Mouse (Mus musculus): Measurements from ENCODE around the gene Ncam1. TPM values are rescaled to one million over a fixed set of nuclear protein-coding genes. Genes with fewer than 3 reads are reported as not detected.

The Ncam1 gene
- 0.44 and 0.50 TPM in 2 replicates for polyA plus RNA-seq (2012; ENCODE audit: insufficient read depth, insufficient read length, missing spikeins)

- Histone ChIP-seq H3K27ac (ENCODE audit: insufficient read depth, low read depth, low read length) (no peak within 1 kb of the TSS), H3K4me1 (ENCODE audit: control insufficient read depth, insufficient read depth, low read length) (no peaks in the 10 kb centered on the region), H3K4me3 (ENCODE audit: insufficient read depth, low read length) (peak within 1 kb of the TSS; percentile 25)
- no peak for TF ChIP-seq CTCF (IDR thresholded peaks at IDR 0.05; ENCODE audit: low read depth, low read length)
- TF ChIP-seq POLR2A (IDR thresholded peaks at IDR 0.05; ENCODE audit: borderline replicate concordance, low read depth, low read length), result no peak
These were observed at the start of gene Ncam1 for GRCm38 (mm10) chr9:49798806-49799205. TSS of gene Ncam1 (minus strand) at chr9:49798925.

DNA sequence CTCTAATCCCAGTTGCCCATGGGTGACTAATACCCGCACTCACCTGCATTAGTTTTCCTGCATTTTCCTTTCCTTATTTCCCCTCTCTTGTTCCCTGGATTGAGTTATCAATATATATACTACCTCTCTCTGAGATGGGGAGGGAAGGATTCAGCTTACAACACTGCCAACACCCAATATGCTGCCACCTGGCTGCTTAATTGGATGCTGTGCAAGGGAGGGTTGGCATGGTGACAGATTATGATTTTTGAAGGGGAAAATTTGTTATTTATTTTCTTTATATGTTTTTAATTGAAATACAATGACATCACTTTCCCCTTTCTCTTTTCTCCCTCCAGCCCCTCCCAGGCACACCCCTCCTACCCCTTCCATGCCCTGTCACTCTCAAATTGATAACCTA lies 35.3 kb upstream of the Ncam1 start:
- no peak overlapping the region for H3K27ac ChIP-seq (ENCODE audit: insufficient read depth, low read depth, low read length)
- TF ChIP-seq CTCF (IDR thresholded peaks at IDR 0.05; ENCODE audit: low read depth, low read length) (no peak), POLR2A (IDR thresholded peaks at IDR 0.05; ENCODE audit: borderline replicate concordance, low read depth, low read length) (no peak)
- H3K4me1 ChIP-seq (ENCODE audit: control insufficient read depth, insufficient read depth, low read length), result no peaks in the 10 kb centered on the region
- H3K4me3 ChIP-seq (ENCODE audit: insufficient read depth, low read length), result no peak overlapping the region

- Histone ChIP-seq H3K4me1 (ENCODE audit: control insufficient read depth, insufficient read depth, low read length) (no peaks in the 10 kb centered on the region), H3K27ac (ENCODE audit: insufficient read depth, low read depth, low read length) (no peak overlapping the region), H3K4me3 (ENCODE audit: insufficient read depth, low read length) (no peak overlapping the region)
- TF ChIP-seq POLR2A (IDR thresholded peaks at IDR 0.05; ENCODE audit: borderline replicate concordance, low read depth, low read length), result no peak
- no peak for TF ChIP-seq CTCF (IDR thresholded peaks at IDR 0.05; ENCODE audit: low read depth, low read length)
These were observed 28.9 kb upstream of the Ncam1 start for GRCm38 (mm10) chr9:49827671-49828070.

GRCm38 (mm10) chr9:49816115-49816650 lies 17.5 kb upstream of the Ncam1 start:
- H3K27ac ChIP-seq (ENCODE audit: insufficient read depth, low read depth, low read length), result no peak overlapping the region

GRCm38 (mm10) chr9:49814442-49814841 lies 15.7 kb upstream of the Ncam1 start:
- H3K4me1 ChIP-seq (ENCODE audit: control insufficient read depth, insufficient read depth, low read length), result no peaks in the 10 kb centered on the region
- H3K4me3 ChIP-seq (ENCODE audit: insufficient read depth, low read length), result no peak overlapping the region
- TF ChIP-seq POLR2A (IDR thresholded peaks at IDR 0.05; ENCODE audit: borderline replicate concordance, low read depth, low read length), result no peak
- TF ChIP-seq CTCF (IDR thresholded peaks at IDR 0.05; ENCODE audit: low read depth, low read length), result no peak
- no peak overlapping the region for H3K27ac ChIP-seq (ENCODE audit: insufficient read depth, low read depth, low read length)

More at GRCm38 (mm10) chr9:49816115-49816650, 17.5 kb upstream of the Ncam1 start:
- TF ChIP-seq POLR2A (IDR thresholded peaks at IDR 0.05; ENCODE audit: borderline replicate concordance, low read depth, low read length) (no peak), CTCF (IDR thresholded peaks at IDR 0.05; ENCODE audit: low read depth, low read length) (no peak)
- Histone ChIP-seq H3K4me1 (ENCODE audit: control insufficient read depth, insufficient read depth, low read length) (no peaks in the 10 kb centered on the region), H3K4me3 (ENCODE audit: insufficient read depth, low read length) (no peak overlapping the region)

DNA sequence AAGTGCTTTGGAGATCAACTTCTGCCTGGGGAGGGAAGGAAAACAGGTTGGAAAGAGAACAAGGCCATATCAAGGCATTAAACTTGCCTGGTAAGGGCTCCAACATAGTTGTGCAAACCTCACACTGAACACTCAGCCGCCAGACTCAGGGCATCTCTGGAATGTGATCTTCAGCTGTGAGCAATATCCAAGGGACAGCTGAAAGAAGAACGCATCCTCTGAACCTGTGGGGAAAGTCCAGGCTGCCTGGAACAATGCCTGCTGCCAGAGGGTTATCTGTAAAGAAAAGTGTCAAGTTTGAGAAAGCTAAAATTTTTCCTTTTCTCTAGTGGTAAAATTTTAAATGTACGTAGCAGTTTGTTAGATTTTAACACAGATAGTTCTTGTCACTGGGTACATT lies 4.5 kb upstream of the Ncam1 start:
- TF ChIP-seq CTCF (IDR thresholded peaks at IDR 0.05; ENCODE audit: low read depth, low read length) (no peak), POLR2A (IDR thresholded peaks at IDR 0.05; ENCODE audit: borderline replicate concordance, low read depth, low read length) (no peak)
- no peak overlapping the region for H3K4me3 ChIP-seq (ENCODE audit: insufficient read depth, low read length)
- H3K27ac ChIP-seq (ENCODE audit: insufficient read depth, low read depth, low read length), result no peak overlapping the region
- H3K4me1 ChIP-seq (ENCODE audit: control insufficient read depth, insufficient read depth, low read length), result no peaks in the 10 kb centered on the region

DNA sequence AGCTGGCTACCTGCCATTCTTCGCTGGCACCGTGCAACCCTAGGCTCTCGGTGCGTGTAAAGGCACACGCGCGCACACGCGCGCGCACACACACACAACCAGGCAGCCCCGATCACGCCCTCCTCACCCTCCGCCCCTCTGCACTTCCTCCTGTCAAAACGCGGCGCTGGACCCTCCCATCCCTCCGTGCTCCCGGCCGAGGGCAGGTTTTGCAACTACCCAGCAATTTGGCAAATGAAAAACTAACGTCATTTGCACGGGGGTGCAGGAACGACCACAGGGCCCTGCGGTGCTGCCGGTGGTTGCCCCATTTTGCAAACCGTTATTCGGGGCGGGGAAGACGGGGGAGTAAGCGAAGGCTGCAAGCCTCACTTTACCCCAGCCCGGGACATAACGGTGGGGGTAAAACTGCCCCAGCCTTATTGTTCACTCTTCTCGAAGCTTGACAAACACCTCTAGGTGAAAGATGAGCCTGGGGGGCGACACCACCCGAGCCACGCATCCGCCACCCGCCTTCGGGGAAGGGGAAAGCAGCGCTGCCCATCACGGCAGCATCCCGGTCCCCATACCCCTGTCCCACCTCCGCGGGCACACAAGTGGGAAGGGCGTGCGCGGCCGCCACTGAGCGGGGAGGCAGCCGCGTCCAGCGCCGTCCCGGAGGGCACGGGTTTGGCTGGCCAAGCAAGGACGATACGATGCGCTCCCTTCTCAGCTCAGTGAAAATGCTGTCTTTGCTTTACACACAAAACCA lies 729 bp downstream of the Ncam1 start:
- H3K4me1 ChIP-seq (ENCODE audit: control insufficient read depth, insufficient read depth, low read length), result no peaks in the 10 kb centered on the region
- H3K4me3 ChIP-seq (ENCODE audit: insufficient read depth, low read length), result peak overlapping the region; percentile 25
- no peak overlapping the region for H3K27ac ChIP-seq (ENCODE audit: insufficient read depth, low read depth, low read length)
- TF ChIP-seq CTCF (IDR thresholded peaks at IDR 0.05; ENCODE audit: low read depth, low read length) (no peak), POLR2A (IDR thresholded peaks at IDR 0.05; ENCODE audit: borderline replicate concordance, low read depth, low read length) (no peak)

GRCm38 (mm10) chr9:49797508-49797820 lies 1.3 kb downstream of the Ncam1 start:
- Histone ChIP-seq H3K27ac (ENCODE audit: insufficient read depth, low read depth, low read length) (no peak overlapping the region), H3K4me1 (ENCODE audit: control insufficient read depth, insufficient read depth, low read length) (no peaks in the 10 kb centered on the region), H3K4me3 (ENCODE audit: insufficient read depth, low read length) (peak overlapping the region; percentile 25)
- TF ChIP-seq CTCF (IDR thresholded peaks at IDR 0.05; ENCODE audit: low read depth, low read length), result no peak

DNA sequence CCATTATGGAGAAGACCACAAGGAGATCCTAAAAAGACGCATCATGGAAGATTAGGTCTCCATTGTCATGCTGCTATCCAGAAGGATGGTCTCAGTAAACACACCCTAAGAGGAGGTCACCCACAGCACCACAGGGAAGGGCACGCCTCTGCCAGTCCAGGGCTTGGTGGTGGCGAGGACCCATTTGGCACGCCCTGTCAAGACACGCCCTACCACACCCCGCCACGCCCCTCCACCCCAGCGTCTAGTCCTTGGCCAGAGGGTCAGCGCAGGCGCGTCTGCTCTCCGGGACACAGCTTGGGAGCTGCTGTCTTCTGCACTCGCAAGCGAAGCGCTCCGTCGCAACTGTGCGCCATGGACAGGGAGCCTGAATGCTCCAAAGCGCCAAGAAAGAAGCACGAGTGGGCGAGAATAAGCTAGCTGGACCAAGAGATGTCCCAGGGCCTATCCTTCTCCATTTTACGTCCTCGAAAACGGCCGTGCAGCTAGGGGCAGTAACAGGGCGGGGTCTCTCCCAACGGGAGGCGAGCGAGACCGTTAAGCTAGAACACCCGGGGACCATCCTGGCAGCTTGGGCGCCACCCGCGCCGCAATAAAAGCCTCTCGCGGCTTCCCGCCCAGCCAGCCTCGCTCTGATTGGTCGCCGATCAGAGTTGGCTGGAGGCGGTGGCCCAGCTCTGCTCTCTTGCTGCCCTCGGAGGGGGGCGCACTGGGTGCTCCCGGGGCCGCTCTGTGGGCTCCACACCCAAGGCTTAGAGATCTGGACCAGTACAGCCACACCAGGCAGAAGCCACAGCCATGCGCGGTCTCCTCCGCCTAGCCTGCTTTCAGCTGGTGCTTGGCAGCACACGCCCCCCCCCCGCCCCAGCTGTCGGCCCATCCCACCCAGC lies 1.9 kb downstream of the Ncam1 start:
- no peak for TF ChIP-seq CTCF (IDR thresholded peaks at IDR 0.05; ENCODE audit: low read depth, low read length)
- TF ChIP-seq POLR2A (IDR thresholded peaks at IDR 0.05; ENCODE audit: borderline replicate concordance, low read depth, low read length), result no peak
- no peaks in the 10 kb centered on the region for H3K4me1 ChIP-seq (ENCODE audit: control insufficient read depth, insufficient read depth, low read length)
- no peak overlapping the region for H3K27ac ChIP-seq (ENCODE audit: insufficient read depth, low read depth, low read length)
- H3K4me3 ChIP-seq (ENCODE audit: insufficient read depth, low read length), result no peak overlapping the region

- Histone ChIP-seq H3K27ac (ENCODE audit: insufficient read depth, low read depth, low read length) (no peak overlapping the region), H3K4me3 (ENCODE audit: insufficient read depth, low read length) (no peak overlapping the region), H3K4me1 (ENCODE audit: control insufficient read depth, insufficient read depth, low read length) (no peaks in the 10 kb centered on the region)
- no peak for TF ChIP-seq POLR2A (IDR thresholded peaks at IDR 0.05; ENCODE audit: borderline replicate concordance, low read depth, low read length)
- no peak for TF ChIP-seq CTCF (IDR thresholded peaks at IDR 0.05; ENCODE audit: low read depth, low read length)
These were observed 2.8 kb downstream of the Ncam1 start for GRCm38 (mm10) chr9:49795881-49796280.

Data from bone marrow macrophage, adult 2 months (primary cell).